Mouse (Mus musculus) v-Abl transformed pro-B cells (cell line): ENCODE results near the gene Gm8094.
"Not testable (repeated sequence)": the region's sequence is repeated elsewhere in the genome, so short reads cannot be mapped to it uniquely, and the experiment has no call there.

Experiments used
- in situ Hi-C, 2 experiments: fragments of 400-800 bp; cut with MboI; formaldehyde crosslinking; loops; one replicate each; pipeline ENCODE4 v1.15.1; 2025; ENCODE audit not compliant: unreplicated experiment in 2 of 2

The Gm8094 gene

DNA sequence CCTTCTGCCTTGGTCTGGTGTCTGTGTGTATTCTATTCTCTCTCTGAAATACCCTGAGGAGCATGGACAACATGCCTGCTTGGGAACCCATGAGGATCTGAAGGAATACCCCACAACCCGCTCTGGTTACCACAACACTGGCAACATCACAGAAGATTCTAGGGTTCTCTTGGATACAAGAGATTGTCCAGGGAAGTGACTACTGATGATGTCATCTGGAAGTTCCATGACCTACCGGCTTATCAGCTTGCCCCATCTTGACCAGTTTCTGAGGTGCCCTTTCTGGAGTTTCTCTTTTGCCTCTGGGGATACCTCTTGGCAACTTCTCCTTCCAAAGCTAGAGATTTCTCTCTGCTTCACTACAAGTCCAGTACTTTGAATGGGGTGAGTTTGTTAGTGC, at the start of gene Gm8094:
TSS of gene Gm8094 (minus strand) at position 101 of the 400 bp plus-strand sequence.
- in situ Hi-C loops = not testable (repeated sequence)

DNA sequence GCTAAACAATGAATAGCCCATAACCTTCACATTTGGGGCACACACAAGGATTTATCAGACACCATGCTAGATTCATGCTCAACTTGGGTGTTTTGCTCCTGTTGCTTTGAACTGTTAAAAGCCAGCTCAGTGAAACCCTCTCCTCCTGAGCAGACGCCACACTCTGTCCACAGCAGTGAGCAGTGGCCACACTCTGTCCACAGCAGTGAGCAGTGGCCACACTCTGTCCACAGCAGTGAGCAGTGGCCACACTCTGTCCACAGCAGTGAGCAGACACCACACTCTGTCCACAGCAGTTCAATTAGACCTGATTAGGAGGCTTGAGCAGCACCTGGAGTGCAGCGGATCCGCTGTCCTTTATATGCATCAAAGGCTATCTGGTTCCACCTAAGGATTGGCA, 43.2 kb upstream of the Gm8094 start:
- in situ Hi-C loops = not testable (repeated sequence)

DNA sequence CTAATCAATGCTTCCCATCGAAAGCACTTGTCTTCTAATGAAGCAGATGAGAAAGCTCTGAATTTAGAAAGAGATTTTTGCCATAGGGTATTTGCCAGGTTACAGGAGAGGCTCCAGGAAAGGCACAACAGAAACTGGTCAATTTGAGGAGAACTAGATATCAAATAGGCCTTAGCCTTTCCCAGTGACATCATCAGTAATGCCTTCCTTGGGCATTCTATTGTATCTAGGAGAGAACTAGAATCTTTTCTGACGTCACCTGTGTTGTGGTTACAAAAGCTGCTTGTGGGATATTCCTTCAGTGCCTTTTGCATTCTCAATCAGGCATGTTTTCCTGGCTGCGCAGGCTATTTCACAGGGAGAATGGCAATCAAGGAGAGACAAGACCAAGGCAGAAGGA, 23.9 kb upstream of the Gm8094 start, which contains the start of gene Gm8104:
TSS of gene Gm8104 (plus strand) at position 301 of the 400 bp plus-strand sequence.
- in situ Hi-C loops = not testable (repeated sequence)

DNA sequence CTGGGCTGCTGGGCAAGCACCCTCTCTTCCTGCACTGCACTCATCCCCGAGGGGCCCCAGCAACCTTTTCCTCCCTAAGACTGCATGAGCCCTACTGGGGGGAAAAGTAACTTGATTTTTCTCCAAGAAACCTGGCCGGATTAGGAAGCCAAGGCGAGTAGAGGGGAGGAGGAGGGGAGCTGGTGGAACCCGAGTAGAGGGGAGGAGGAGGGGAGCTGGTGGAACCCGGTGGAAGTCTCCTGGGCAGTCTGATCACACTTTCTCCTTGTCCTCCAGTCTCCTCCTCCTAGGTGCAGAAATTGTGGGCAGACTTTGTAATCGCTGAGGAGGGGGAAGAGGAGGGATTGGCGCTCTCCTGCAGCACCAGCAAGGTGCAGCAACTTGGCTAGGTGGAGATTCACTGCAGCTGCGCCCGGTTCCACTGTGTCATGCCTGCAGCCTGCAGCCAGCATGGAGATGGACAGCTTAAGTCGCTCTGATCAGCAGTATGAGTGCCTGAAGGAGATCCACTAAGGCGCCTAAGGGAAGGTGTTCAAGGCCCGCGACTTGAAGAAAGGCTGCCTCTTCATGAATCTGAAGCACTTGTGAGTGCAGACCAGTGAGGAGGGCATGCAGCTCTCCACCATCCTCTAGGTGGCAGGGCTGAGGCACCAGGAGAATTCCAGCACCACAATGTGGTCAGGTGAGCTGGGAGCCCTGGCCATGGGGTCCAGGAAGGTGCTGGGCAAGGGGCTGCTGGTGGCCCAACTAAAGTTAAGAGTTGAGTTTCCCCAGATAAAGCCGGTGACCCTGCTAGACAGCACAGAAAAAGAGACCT, 12.9 kb upstream of the Gm8094 start:
- in situ Hi-C loops = not testable (repeated sequence)

DNA sequence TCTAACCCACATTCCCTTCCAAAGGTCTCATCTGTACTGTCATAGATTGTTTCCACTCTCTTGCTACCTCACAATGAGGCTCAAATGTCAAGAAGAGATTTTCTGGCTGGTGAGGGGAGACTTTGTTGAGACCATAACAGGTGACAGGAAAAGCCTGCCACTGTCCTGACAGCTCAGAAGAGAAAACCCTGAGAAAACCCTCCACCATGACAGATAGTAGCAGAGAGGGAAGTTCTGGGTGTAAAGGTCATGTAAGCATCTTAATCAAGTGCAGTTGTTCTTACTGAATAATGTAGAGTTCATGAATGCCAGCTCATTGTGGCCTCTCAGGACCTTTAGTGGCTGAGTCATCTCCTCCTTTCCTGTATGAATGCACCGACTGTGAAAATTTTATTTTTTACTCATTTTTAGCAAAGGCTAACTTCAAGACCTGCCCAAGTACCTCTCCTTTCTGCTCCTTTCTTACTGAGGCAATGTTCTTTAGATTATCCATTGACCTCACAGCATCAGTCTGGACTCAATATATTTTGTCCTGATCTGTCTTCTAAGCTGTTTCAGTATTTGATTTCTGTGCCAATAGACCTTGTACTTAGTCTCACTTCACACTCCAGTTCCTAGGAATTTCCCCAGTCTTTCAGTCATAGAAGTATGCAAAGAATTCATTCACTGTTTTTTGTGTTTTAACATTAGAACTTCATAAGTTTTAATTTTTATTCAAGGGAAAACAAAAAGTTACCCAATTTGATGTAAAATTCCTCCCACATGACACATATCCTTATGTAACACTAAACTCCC, 8.7 kb upstream of the Gm8094 start:
- in situ Hi-C loops = not testable (repeated sequence)

DNA sequence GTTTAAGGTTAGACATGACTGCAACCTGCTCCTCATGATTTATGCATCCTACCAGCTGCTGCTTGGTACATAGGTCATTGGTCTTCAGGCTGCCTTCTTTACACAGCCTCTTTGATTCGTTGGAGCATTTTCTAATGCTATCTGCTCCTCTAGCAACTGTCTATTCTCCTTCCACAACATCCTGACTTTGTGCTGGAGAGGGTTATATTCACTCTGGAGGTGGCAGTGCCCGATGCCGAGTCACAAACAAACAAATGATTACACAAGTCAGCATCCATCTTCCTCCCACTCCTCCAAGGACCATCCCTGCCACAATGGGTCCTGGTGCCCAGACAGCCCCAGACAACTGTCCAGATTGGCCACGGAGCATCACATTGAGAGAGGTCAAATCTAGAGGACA, 16.3 kb downstream of the Gm8094 start:
- in situ Hi-C loops = not testable (repeated sequence)

DNA sequence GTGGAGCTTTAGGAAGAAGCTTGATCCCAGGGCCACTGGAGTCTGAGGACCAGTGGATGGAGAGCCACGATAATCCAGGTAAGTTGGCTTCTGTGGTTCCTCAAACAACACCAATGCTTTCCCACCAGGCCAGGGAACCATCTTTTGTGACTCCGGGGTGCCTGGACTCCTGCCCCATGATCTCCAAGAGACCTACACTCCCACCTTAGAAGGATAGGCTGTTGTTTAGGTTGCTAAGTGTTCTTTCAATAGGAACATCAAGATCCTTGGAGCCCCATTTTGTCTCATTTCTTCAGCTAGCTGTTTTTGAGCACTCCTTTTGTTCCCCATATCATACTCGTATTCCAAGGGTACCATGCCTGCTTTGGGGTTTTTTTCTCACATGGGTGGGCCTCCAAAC, 18.4 kb downstream of the Gm8094 start:
- in situ Hi-C loops = not testable (repeated sequence)
